Mouse (Mus musculus): ENCODE data around the gene Fut1. TPM values are rescaled to one million over a fixed set of nuclear protein-coding genes. Genes with fewer than 3 reads are reported as not detected.
A peak's percentile ranks its signal among the peaks of the same experiment; 100 is the strongest.
"Not testable (repeated sequence)": the region's sequence is repeated elsewhere in the genome, so short reads cannot be mapped to it uniquely, and the experiment has no call there.

Fut1 gene
- polyA plus RNA-seq, 1 experiment from 2014 or later = 0.38 TPM

DNA sequence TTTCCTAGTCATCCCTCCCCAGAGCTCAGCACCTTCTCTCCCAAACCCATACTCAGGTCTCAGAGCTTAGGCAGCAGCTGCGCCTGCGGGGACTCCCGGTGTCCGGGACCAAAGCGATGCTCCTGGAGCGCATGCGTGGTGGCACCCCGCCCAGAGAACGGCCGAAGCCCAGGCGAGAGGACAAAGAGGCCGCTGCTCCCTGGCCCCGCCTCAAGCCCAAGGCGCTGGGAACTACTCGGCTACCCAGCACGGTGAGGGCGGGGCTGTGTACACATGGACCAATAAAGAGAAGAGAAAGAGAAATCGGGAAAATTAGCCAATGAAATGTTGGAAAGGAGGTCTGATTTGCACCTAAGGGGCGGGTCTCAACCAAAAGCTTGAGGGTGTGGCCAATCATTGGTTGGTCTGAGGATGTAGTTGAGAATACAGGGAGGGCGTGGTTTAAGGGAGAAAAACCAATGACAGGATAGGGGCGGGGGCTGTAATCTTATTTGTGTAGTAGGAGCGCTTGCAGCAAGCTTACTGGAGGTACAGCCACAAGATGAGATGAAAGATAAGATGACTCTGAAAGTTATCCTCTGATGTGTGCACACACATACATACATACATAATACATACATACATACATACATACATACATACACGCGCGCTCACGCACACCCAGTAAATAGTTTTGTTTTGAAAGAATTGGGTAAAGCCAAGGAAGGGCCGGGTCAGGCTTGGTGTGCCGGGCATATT is 26.5 kb downstream of the Fut1 start:
- peak overlapping the region; percentile 76 for H3K27ac ChIP-seq (replicated peaks; ENCODE audit: low read depth, low read length)
- 2% methylated on average over 28 of the region's 28 CpGs for WGBS
- no peaks in the 10 kb centered on the region; the same call in 1 of the 2 replicates for H3K4me1 ChIP-seq (ENCODE audit: control insufficient read depth, insufficient read depth, low read length)

DNA sequence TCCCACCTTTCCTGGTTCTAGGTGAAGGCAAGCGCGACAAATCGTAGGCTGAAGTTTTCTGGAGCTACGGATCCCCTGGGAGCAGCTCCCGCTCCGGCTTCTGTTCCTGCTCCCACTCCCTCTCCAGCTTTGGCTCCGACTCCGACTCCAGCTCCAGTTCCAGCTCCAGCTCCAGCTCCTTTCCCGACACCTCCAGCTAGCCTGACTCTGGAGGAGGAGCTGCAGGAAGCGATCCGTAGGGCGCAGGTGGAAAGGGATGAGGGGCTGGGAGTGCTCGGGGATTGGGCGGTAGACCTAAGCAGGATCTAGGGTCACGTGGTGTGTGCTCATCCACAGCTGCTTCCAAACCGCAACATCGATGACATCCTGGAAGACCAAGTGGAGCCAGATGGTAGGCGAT is 27.1 kb downstream of the Fut1 start:
- Histone ChIP-seq H3K36me3 (replicated peaks; ENCODE audit: control insufficient read depth, insufficient read depth, low read depth, low read length) (no peaks in the 10 kb centered on the region), H3K4me2 (ENCODE audit: low read depth, low read length) (peak overlapping the region; percentile 71), H3K9ac (replicated peaks; ENCODE audit: low read length) (peak overlapping the region; percentile 44), H3K27me3 (ENCODE audit: control insufficient read depth, insufficient read depth, low read length) (no peaks in the 10 kb centered on the region), H3K9me3 (replicated peaks; ENCODE audit: control insufficient read depth, low read length) (no peaks in the 10 kb centered on the region), H3K27ac (replicated peaks; ENCODE audit: low read depth, low read length) (0 out of 2 replicates have a peak overlapping the region, but pooled peaks have one; percentile 49), H3K4me1 (ENCODE audit: control insufficient read depth, insufficient read depth, low read length) (no peaks in the 10 kb centered on the region; the same call in 1 of the 2 replicates), H3K4me3 (ENCODE audit: low read depth, low read length) (peak overlapping the region; percentile 42)
- DNase-seq (ENCODE audit: low spot score) (peak; percentile 65), ATAC-seq (replicated peaks; ENCODE audit: insufficient number of reproducible peaks, low FRiP score, low TSS enrichment, low read depth) (peak; percentile 29)
- WGBS = under 1% methylated on average over 18 of the region's 18 CpGs

More for the DNA sequence above, 26.5 kb downstream of the Fut1 start:
- no peaks in the 10 kb centered on the region for H3K27me3 ChIP-seq (ENCODE audit: control insufficient read depth, insufficient read depth, low read length)
- peak overlapping the region; percentile 42 for H3K4me3 ChIP-seq (ENCODE audit: low read depth, low read length)
- no peaks in the 10 kb centered on the region for H3K36me3 ChIP-seq (replicated peaks; ENCODE audit: control insufficient read depth, insufficient read depth, low read depth, low read length)
- peak overlapping the region; percentile 85 for H3K9ac ChIP-seq (replicated peaks; ENCODE audit: low read length)
- H3K9me3 ChIP-seq (replicated peaks; ENCODE audit: control insufficient read depth, low read length) = no peaks in the 10 kb centered on the region
- DNase-seq (ENCODE audit: low spot score) (peak; percentile 99), ATAC-seq (replicated peaks; ENCODE audit: insufficient number of reproducible peaks, low FRiP score, low TSS enrichment, low read depth) (peak; percentile 90)
- peak overlapping the region; percentile 78 for H3K4me2 ChIP-seq (ENCODE audit: low read depth, low read length)

DNA sequence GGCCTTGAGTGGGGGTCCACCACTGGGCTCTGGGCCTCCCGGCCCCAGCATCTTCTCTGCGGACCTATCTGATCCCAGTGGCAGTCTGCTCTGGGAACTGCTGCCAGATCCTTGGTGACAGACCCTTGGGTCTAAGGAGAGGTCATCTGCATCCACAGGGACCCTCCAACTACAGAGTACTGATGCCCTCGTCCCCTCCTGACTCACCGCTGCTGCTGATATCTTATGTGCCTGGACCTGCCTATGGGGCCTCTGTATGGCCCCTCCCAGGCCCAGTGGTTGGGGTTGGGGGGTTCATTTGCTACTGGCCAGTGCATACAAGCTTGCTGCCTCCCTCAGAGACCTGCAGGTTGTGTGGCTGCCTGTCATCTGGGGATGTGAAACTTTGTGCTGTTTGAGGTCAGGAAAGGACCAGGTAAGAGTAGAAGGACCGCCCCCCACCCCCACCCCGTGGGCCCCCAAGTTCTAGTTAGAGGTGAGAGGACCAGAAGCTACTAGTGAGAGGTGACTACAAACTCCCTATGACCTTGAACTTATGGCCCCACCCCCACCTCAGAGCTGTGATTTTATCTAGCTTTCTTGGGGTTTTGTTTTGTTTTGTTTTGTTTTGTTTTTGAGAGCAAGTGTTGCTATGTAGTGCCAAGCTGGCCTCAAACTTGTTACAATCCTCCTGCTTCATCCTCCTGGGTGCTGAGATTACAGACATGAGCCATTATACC is 27.9 kb downstream of the Fut1 start:
- no peaks in the 10 kb centered on the region for H3K9me3 ChIP-seq (replicated peaks; ENCODE audit: control insufficient read depth, low read length)
- H3K4me3 ChIP-seq (ENCODE audit: low read depth, low read length) = peak overlapping the region; percentile 42; the same call in 1 of the 2 replicates
- H3K4me2 ChIP-seq (ENCODE audit: low read depth, low read length) = peak overlapping the region; percentile 71; the same call in 1 of the 2 replicates
- no peak overlapping the region for H3K9ac ChIP-seq (replicated peaks; ENCODE audit: low read length)
- H3K27me3 ChIP-seq (ENCODE audit: control insufficient read depth, insufficient read depth, low read length) = no peaks in the 10 kb centered on the region
- 68% methylated on average over 6 of the region's 6 CpGs for WGBS
- H3K4me1 ChIP-seq (ENCODE audit: control insufficient read depth, insufficient read depth, low read length) = no peaks in the 10 kb centered on the region; the same call in 1 of the 2 replicates
- DNase-seq (ENCODE audit: low spot score) (no peak), ATAC-seq (replicated peaks; ENCODE audit: insufficient number of reproducible peaks, low FRiP score, low TSS enrichment, low read depth) (no peak)
- H3K36me3 ChIP-seq (replicated peaks; ENCODE audit: control insufficient read depth, insufficient read depth, low read depth, low read length) = no peaks in the 10 kb centered on the region
- H3K27ac ChIP-seq (replicated peaks; ENCODE audit: low read depth, low read length) = no peak overlapping the region

DNA sequence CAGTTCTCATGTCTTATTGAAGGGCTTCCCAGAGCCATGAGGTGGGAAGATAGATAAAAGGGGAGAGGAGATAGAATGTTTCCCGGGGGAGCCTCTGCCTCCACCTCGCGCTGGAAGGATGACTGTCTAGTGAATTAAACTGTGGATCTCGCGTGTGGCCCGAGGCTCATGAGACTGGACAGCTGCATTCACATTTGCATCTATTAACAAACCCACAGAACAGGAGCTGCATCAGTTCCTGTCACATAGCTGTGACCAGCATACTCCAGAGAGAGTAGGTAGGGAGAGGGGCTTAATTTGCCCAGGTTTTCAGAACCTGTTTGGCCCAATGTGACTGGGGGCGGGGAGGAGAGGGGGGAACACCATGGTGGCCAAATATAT is 28.5 kb downstream of the Fut1 start:
- 83% methylated on average over 7 of the region's 7 CpGs for WGBS

DNA sequence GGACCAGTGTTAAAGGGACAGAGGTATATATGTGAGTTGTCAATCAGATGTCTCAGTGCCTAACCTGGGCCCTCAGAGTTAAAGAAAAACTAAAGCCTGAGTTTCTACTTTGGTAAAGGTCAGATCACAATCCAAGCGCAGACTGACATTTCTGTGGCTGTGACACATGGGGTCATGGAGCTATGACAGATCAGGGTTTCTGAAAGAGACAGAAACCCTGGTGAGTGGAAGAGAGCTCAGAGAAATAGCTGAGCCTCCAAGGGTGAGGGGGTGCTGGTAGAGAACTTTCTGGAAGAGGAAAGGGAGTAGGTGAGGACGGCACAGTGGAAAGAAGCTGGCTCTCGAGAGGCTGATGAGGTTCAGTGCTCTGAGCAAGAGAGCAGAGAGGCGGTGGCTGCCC is 29.6 kb downstream of the Fut1 start:
- no peaks in the 10 kb centered on the region for H3K9me3 ChIP-seq (replicated peaks; ENCODE audit: control insufficient read depth, low read length)
- ATAC-seq (replicated peaks; ENCODE audit: insufficient number of reproducible peaks, low FRiP score, low TSS enrichment, low read depth) (no peak), DNase-seq (ENCODE audit: low spot score) (no peak)
- no peak overlapping the region for H3K4me2 ChIP-seq (ENCODE audit: low read depth, low read length)
- H3K4me1 ChIP-seq (ENCODE audit: control insufficient read depth, insufficient read depth, low read length) = no peaks in the 10 kb centered on the region; the same call in 1 of the 2 replicates
- H3K4me3 ChIP-seq (ENCODE audit: low read depth, low read length) = no peak overlapping the region
- 79% methylated on average over 4 of the region's 4 CpGs for WGBS
- H3K27ac ChIP-seq (replicated peaks; ENCODE audit: low read depth, low read length) = no peak overlapping the region
- H3K27me3 ChIP-seq (ENCODE audit: control insufficient read depth, insufficient read depth, low read length) = no peaks in the 10 kb centered on the region
- no peak overlapping the region for H3K9ac ChIP-seq (replicated peaks; ENCODE audit: low read length)
- no peaks in the 10 kb centered on the region for H3K36me3 ChIP-seq (replicated peaks; ENCODE audit: control insufficient read depth, insufficient read depth, low read depth, low read length)

More for the DNA sequence above, 28.5 kb downstream of the Fut1 start:
- Histone ChIP-seq H3K4me3 (ENCODE audit: low read depth, low read length) (no peak overlapping the region), H3K36me3 (replicated peaks; ENCODE audit: control insufficient read depth, insufficient read depth, low read depth, low read length) (no peaks in the 10 kb centered on the region), H3K9ac (replicated peaks; ENCODE audit: low read length) (no peak overlapping the region), H3K4me2 (ENCODE audit: low read depth, low read length) (no peak overlapping the region), H3K27me3 (ENCODE audit: control insufficient read depth, insufficient read depth, low read length) (no peaks in the 10 kb centered on the region), H3K27ac (replicated peaks; ENCODE audit: low read depth, low read length) (no peak overlapping the region), H3K9me3 (replicated peaks; ENCODE audit: control insufficient read depth, low read length) (no peaks in the 10 kb centered on the region), H3K4me1 (ENCODE audit: control insufficient read depth, insufficient read depth, low read length) (no peaks in the 10 kb centered on the region; the same call in 1 of the 2 replicates)
- no peak for ATAC-seq (replicated peaks; ENCODE audit: insufficient number of reproducible peaks, low FRiP score, low TSS enrichment, low read depth)
- no peak for DNase-seq (ENCODE audit: low spot score)

DNA sequence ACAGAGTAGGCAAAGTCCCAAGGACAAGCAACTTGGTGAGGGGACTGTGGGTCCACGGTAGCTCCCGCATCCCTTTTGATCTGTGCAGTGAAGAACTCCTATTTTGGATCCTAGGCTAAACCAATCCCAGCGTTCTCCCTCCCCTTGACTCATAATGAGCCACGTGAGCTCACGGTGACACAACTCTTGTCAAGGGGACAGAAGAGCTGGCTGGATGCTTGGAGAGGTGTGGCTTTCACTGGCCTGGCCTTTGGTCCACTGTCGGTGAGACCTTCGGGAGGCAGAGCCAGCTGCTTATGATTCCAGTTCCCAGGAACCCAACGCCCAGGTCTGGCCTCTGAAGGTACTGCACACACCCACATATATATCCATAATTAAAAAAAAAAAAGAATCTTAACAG is 32.3 kb downstream of the Fut1 start:
- H3K4me1 ChIP-seq (ENCODE audit: control insufficient read depth, insufficient read depth, low read length) = no peaks in the 10 kb centered on the region; the same call in 1 of the 2 replicates
- WGBS = 85% methylated on average over 8 of the region's 8 CpGs
- no peaks in the 10 kb centered on the region for H3K36me3 ChIP-seq (replicated peaks; ENCODE audit: control insufficient read depth, insufficient read depth, low read depth, low read length)
- no peak overlapping the region for H3K4me3 ChIP-seq (ENCODE audit: low read depth, low read length)
- H3K27ac ChIP-seq (replicated peaks; ENCODE audit: low read depth, low read length) = no peak overlapping the region
- H3K9me3 ChIP-seq (replicated peaks; ENCODE audit: control insufficient read depth, low read length) = no peaks in the 10 kb centered on the region
- H3K27me3 ChIP-seq (ENCODE audit: control insufficient read depth, insufficient read depth, low read length) = no peaks in the 10 kb centered on the region
- H3K9ac ChIP-seq (replicated peaks; ENCODE audit: low read length) = no peak overlapping the region
- DNase-seq (ENCODE audit: low spot score) (no peak), ATAC-seq (replicated peaks; ENCODE audit: insufficient number of reproducible peaks, low FRiP score, low TSS enrichment, low read depth) (no peak)
- no peak overlapping the region for H3K4me2 ChIP-seq (ENCODE audit: low read depth, low read length)

DNA sequence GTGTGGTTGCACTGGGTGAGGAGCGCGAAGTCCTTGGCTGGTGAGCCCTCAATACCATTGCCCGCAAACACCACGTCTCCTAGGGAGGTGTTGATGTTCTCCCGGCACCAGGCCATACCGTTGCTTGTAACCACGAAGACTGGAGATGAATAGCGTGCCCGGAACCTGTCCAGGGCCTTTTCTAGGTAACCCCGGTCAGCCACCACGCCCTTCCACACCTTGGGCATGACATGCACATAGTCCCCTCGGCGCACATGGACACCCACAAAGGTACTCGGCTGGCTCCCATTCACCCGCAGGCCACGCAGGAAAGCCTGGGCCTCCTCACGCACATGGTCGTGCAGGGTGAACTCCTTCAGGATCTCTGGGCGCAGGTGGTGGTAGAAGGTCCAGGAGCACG is 33.4 kb downstream of the Fut1 start:
- H3K4me2 ChIP-seq (ENCODE audit: low read depth, low read length); ATAC-seq (replicated peaks; ENCODE audit: insufficient number of reproducible peaks, low FRiP score, low TSS enrichment, low read depth); H3K9me3 ChIP-seq (replicated peaks; ENCODE audit: control insufficient read depth, low read length); H3K9ac ChIP-seq (replicated peaks; ENCODE audit: low read length); H3K4me3 ChIP-seq (ENCODE audit: low read depth, low read length); H3K4me1 ChIP-seq (ENCODE audit: control insufficient read depth, insufficient read depth, low read length); DNase-seq (ENCODE audit: low spot score); H3K27ac ChIP-seq (replicated peaks; ENCODE audit: low read depth, low read length); H3K27me3 ChIP-seq (ENCODE audit: control insufficient read depth, insufficient read depth, low read length); H3K36me3 ChIP-seq (replicated peaks; ENCODE audit: control insufficient read depth, insufficient read depth, low read depth, low read length): not testable (repeated sequence)
- 95% methylated on average over 19 of the region's 20 CpGs for WGBS
